Mouse (Mus musculus): ENCODE measurements around the gene Lrfn1.

- TF ChIP-seq EP300 (IDR thresholded peaks at IDR 0.05; ENCODE audit: insufficient read depth, low read depth, low read length) (no peak), CTCF (IDR thresholded peaks at IDR 0.05; ENCODE audit: low read depth, low read length) (no peak), POLR2A (IDR thresholded peaks at IDR 0.05; ENCODE audit: insufficient read depth, low read length) (no peak)
Measured at GRCm38 (mm10) chr7:28419416-28419815, 32.4 kb upstream of the Lrfn1 start.

All from ES-Bruce4 (cell line).